Mouse (Mus musculus): ENCODE data around the gene Atp8b5.

The Atp8b5 gene

GRCm38 (mm10) chr4:43381408-43382154 lies 114.6 kb downstream of the Atp8b5 start, which contains the start of gene Rusc2:
TSS of gene Rusc2 (plus strand) at chr4:43381979.
- Histone ChIP-seq H3K27me3 (ENCODE audit: insufficient read depth, low read length) (peaks cover 37% of the 10 kb centered on the region), H3K36me3 (ENCODE audit: insufficient read depth, low read length) (no peaks in the 10 kb centered on the region), H3K4me3 (replicated peaks; ENCODE audit: low read length) (peak within 1 kb of the TSS; percentile 82), H3K4me1 (replicated peaks; ENCODE audit: low read depth, low read length) (peaks cover 36% of the 10 kb centered on the region), H3K9me3 (ENCODE audit: low read length) (no peaks in the 10 kb centered on the region)
- TF ChIP-seq NANOG (IDR thresholded peaks at IDR 0.05; ENCODE audit: borderline replicate concordance, low read length) (no peak), POU5F1 (IDR thresholded peaks at IDR 0.05; ENCODE audit: borderline replicate concordance, low read length) (no peak), CTCF (conservative IDR thresholded peaks at IDR 0.05; ENCODE audit: low read length) (no peak)

- Histone ChIP-seq H3K27me3 (ENCODE audit: insufficient read depth, low read length) (peaks cover 34% of the 10 kb centered on the region), H3K4me3 (replicated peaks; ENCODE audit: low read length) (peak overlapping the region; percentile 82), H3K36me3 (ENCODE audit: insufficient read depth, low read length) (no peaks in the 10 kb centered on the region), H3K4me1 (replicated peaks; ENCODE audit: low read depth, low read length) (peaks cover 44% of the 10 kb centered on the region), H3K9me3 (ENCODE audit: low read length) (no peaks in the 10 kb centered on the region)
- TF ChIP-seq POU5F1 (IDR thresholded peaks at IDR 0.05; ENCODE audit: borderline replicate concordance, low read length) (no peak), NANOG (IDR thresholded peaks at IDR 0.05; ENCODE audit: borderline replicate concordance, low read length) (no peak), CTCF (conservative IDR thresholded peaks at IDR 0.05; ENCODE audit: low read length) (no peak)
Measured at GRCm38 (mm10) chr4:43382155-43383020, 115.4 kb downstream of the Atp8b5 start.

GRCm38 (mm10) chr4:43383246-43384082 lies 116.5 kb downstream of the Atp8b5 start:
- no peaks in the 10 kb centered on the region for H3K9me3 ChIP-seq (ENCODE audit: low read length)
- TF ChIP-seq CTCF (conservative IDR thresholded peaks at IDR 0.05; ENCODE audit: low read length) (no peak), NANOG (IDR thresholded peaks at IDR 0.05; ENCODE audit: borderline replicate concordance, low read length) (peak; percentile 57), POU5F1 (IDR thresholded peaks at IDR 0.05; ENCODE audit: borderline replicate concordance, low read length) (no peak)
- H3K36me3 ChIP-seq (ENCODE audit: insufficient read depth, low read length), result no peaks in the 10 kb centered on the region
- H3K4me1 ChIP-seq (replicated peaks; ENCODE audit: low read depth, low read length), result peaks cover 45% of the 10 kb centered on the region
- peaks cover 34% of the 10 kb centered on the region for H3K27me3 ChIP-seq (ENCODE audit: insufficient read depth, low read length)
- peak overlapping the region; percentile 18; the same call in 1 of the 2 replicates for H3K4me3 ChIP-seq (replicated peaks; ENCODE audit: low read length)

GRCm38 (mm10) chr4:43384083-43384460 lies 117.1 kb downstream of the Atp8b5 start:
- no peak for TF ChIP-seq POU5F1 (IDR thresholded peaks at IDR 0.05; ENCODE audit: borderline replicate concordance, low read length)
- TF ChIP-seq CTCF (conservative IDR thresholded peaks at IDR 0.05; ENCODE audit: low read length), result no peak
- no peak for TF ChIP-seq NANOG (IDR thresholded peaks at IDR 0.05; ENCODE audit: borderline replicate concordance, low read length)
- no peak overlapping the region for H3K4me3 ChIP-seq (replicated peaks; ENCODE audit: low read length)
- no peaks in the 10 kb centered on the region for H3K36me3 ChIP-seq (ENCODE audit: insufficient read depth, low read length)
- peaks cover 30% of the 10 kb centered on the region for H3K27me3 ChIP-seq (ENCODE audit: insufficient read depth, low read length)
- H3K4me1 ChIP-seq (replicated peaks; ENCODE audit: low read depth, low read length), result peaks cover 45% of the 10 kb centered on the region
- H3K9me3 ChIP-seq (ENCODE audit: low read length), result no peaks in the 10 kb centered on the region

GRCm38 (mm10) chr4:43384541-43384940 lies 117.6 kb downstream of the Atp8b5 start:
- TF ChIP-seq CTCF (conservative IDR thresholded peaks at IDR 0.05; ENCODE audit: low read length) (no peak), POU5F1 (IDR thresholded peaks at IDR 0.05; ENCODE audit: borderline replicate concordance, low read length) (no peak), NANOG (IDR thresholded peaks at IDR 0.05; ENCODE audit: borderline replicate concordance, low read length) (no peak)
- peaks cover 47% of the 10 kb centered on the region for H3K4me1 ChIP-seq (replicated peaks; ENCODE audit: low read depth, low read length)
- H3K27me3 ChIP-seq (ENCODE audit: insufficient read depth, low read length), result peaks cover 29% of the 10 kb centered on the region
- no peak overlapping the region for H3K4me3 ChIP-seq (replicated peaks; ENCODE audit: low read length)
- H3K36me3 ChIP-seq (ENCODE audit: insufficient read depth, low read length), result no peaks in the 10 kb centered on the region
- no peaks in the 10 kb centered on the region for H3K9me3 ChIP-seq (ENCODE audit: low read length)

- H3K4me3 ChIP-seq (replicated peaks; ENCODE audit: low read length), result no peak overlapping the region
- peaks cover 47% of the 10 kb centered on the region for H3K4me1 ChIP-seq (replicated peaks; ENCODE audit: low read depth, low read length)
- peaks cover 9% of the 10 kb centered on the region for H3K27me3 ChIP-seq (ENCODE audit: insufficient read depth, low read length)
- H3K36me3 ChIP-seq (ENCODE audit: insufficient read depth, low read length), result no peaks in the 10 kb centered on the region
- no peaks in the 10 kb centered on the region for H3K9me3 ChIP-seq (ENCODE audit: low read length)
- TF ChIP-seq CTCF (conservative IDR thresholded peaks at IDR 0.05; ENCODE audit: low read length) (no peak), NANOG (IDR thresholded peaks at IDR 0.05; ENCODE audit: borderline replicate concordance, low read length) (no peak), POU5F1 (IDR thresholded peaks at IDR 0.05; ENCODE audit: borderline replicate concordance, low read length) (no peak)
Measured at GRCm38 (mm10) chr4:43386932-43387331, 120.0 kb downstream of the Atp8b5 start.

- TF ChIP-seq POU5F1 (IDR thresholded peaks at IDR 0.05; ENCODE audit: borderline replicate concordance, low read length), result no peak
- TF ChIP-seq CTCF (conservative IDR thresholded peaks at IDR 0.05; ENCODE audit: low read length), result no peak
- TF ChIP-seq NANOG (IDR thresholded peaks at IDR 0.05; ENCODE audit: borderline replicate concordance, low read length), result no peak
Measured at GRCm38 (mm10) chr4:43389390-43389789, 122.4 kb downstream of the Atp8b5 start.

More at GRCm38 (mm10) chr4:43389390-43389789, 122.4 kb downstream of the Atp8b5 start:
- Histone ChIP-seq H3K9me3 (ENCODE audit: low read length) (no peaks in the 10 kb centered on the region), H3K36me3 (ENCODE audit: insufficient read depth, low read length) (no peaks in the 10 kb centered on the region), H3K4me3 (replicated peaks; ENCODE audit: low read length) (no peak overlapping the region), H3K27me3 (ENCODE audit: insufficient read depth, low read length) (no peaks in the 10 kb centered on the region), H3K4me1 (replicated peaks; ENCODE audit: low read depth, low read length) (peaks cover 32% of the 10 kb centered on the region)

All from E14TG2a.4 (cell line).